Mouse (Mus musculus): ENCODE results near the gene Ldb3. TPM values are rescaled to one million over a fixed set of nuclear protein-coding genes. Genes with fewer than 3 reads are reported as not detected.

The Ldb3 gene
- 0.50 TPM for polyA plus RNA-seq (2014; fragmentation: Illumina TruSeq; extraction: RNeasy Lipid Tissue Mini Kit (QIAGEN cat#74804); ENCODE audit: low read depth, low replicate concordance)

GRCm38 (mm10) chr14:34588498-34588897 is at the start of gene Ldb3:
Gene Ldb3, minus strand, starts transcription at chr14:34588682.

GRCm38 (mm10) chr14:34599941-34600340 is 11.5 kb upstream of the Ldb3 start, which contains the start of gene Opn4:
Gene Opn4, minus strand, starts transcription at chr14:34600142.

GRCm38 (mm10) chr14:34522701-34523100 is 65.8 kb downstream of the Ldb3 start, which contains the start of gene 9230112D13Rik:
Gene 9230112D13Rik, minus strand, starts transcription at chr14:34522801.

GRCm38 (mm10) chr14:34503325-34503647 is 85.2 kb downstream of the Ldb3 start, which contains the start of gene Bmpr1a:
Gene Bmpr1a, minus strand, starts transcription at chr14:34503341.

Other genes with a start within 250 kb of the Ldb3 start
- not detected for gene Fam25c, start 233.2 kb downstream of the Ldb3 start, polyA plus RNA-seq (2014; fragmentation: Illumina TruSeq; extraction: RNeasy Lipid Tissue Mini Kit (QIAGEN cat#74804); ENCODE audit: low read depth, low replicate concordance)
- gene Sncg, start 213.9 kb downstream of the Ldb3 start, polyA plus RNA-seq (2014; fragmentation: Illumina TruSeq; extraction: RNeasy Lipid Tissue Mini Kit (QIAGEN cat#74804); ENCODE audit: low read depth, low replicate concordance) = not detected
- 0.41 TPM for gene Mmrn2, start 213.2 kb downstream of the Ldb3 start, polyA plus RNA-seq (2014; fragmentation: Illumina TruSeq; extraction: RNeasy Lipid Tissue Mini Kit (QIAGEN cat#74804); ENCODE audit: low read depth, low replicate concordance)
- gene Bmpr1a, start 85.3 kb downstream of the Ldb3 start, polyA plus RNA-seq (2014; fragmentation: Illumina TruSeq; extraction: RNeasy Lipid Tissue Mini Kit (QIAGEN cat#74804); ENCODE audit: low read depth, low replicate concordance) = 34.0 TPM
- gene 9230112D13Rik, start 65.9 kb downstream of the Ldb3 start, polyA plus RNA-seq (2014; fragmentation: Illumina TruSeq; extraction: RNeasy Lipid Tissue Mini Kit (QIAGEN cat#74804); ENCODE audit: low read depth, low replicate concordance) = not detected
- not detected for gene Opn4, start 11.5 kb upstream of the Ldb3 start, polyA plus RNA-seq (2014; fragmentation: Illumina TruSeq; extraction: RNeasy Lipid Tissue Mini Kit (QIAGEN cat#74804); ENCODE audit: low read depth, low replicate concordance)
- gene Wapl, start 85.2 kb upstream of the Ldb3 start, polyA plus RNA-seq (2014; fragmentation: Illumina TruSeq; extraction: RNeasy Lipid Tissue Mini Kit (QIAGEN cat#74804); ENCODE audit: low read depth, low replicate concordance) = 266 TPM
- gene Grid1, start 231.4 kb upstream of the Ldb3 start, polyA plus RNA-seq (2014; fragmentation: Illumina TruSeq; extraction: RNeasy Lipid Tissue Mini Kit (QIAGEN cat#74804); ENCODE audit: low read depth, low replicate concordance) = 0.29 TPM